Mouse (Mus musculus): Measurements from ENCODE around the gene Ahnak.
"Not testable (repeated sequence)": the region's sequence is repeated elsewhere in the genome, so short reads cannot be mapped to it uniquely, and the experiment has no call there.

Ahnak gene

DNA sequence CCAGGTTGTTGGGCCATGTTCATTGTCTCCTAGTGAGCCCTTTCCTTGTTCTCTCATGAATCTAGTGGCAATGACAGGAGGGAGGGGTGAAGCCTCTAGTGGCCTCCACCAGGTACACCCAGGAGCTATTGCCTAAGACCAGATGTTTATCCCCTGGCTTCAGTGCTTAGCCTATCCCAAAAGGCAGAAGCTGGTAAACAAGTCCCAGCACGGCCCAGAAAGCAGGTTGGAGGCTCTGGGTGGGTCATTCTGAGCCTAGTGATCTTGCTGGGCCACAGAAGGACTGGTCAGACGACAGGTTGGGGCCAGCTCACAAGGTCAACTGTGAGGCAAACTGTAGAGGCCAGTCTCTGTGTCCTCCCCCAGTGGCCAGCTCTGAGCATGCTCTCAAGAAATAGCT, 101.6 kb downstream of the Ahnak start:
- DNase-seq (ENCODE audit: extremely low spot score, low spot score): no peak

- DNase-seq (ENCODE audit: extremely low spot score, low spot score): no peak
These were observed 106.0 kb downstream of the Ahnak start for GRCm38 (mm10) chr19:9095111-9095510.

- no peak for DNase-seq (ENCODE audit: extremely low spot score, low spot score)
These were observed 108.4 kb downstream of the Ahnak start for GRCm38 (mm10) chr19:9097441-9097840.

- no peak for DNase-seq (ENCODE audit: extremely low spot score, low spot score)
These were observed 110.7 kb downstream of the Ahnak start for GRCm38 (mm10) chr19:9099751-9100150.

GRCm38 (mm10) chr19:9100297-9101061, 111.4 kb downstream of the Ahnak start:
- no peak for DNase-seq (ENCODE audit: extremely low spot score, low spot score)

GRCm38 (mm10) chr19:9101062-9101457, 112.0 kb downstream of the Ahnak start:
- no peak for DNase-seq (ENCODE audit: extremely low spot score, low spot score)

DNA sequence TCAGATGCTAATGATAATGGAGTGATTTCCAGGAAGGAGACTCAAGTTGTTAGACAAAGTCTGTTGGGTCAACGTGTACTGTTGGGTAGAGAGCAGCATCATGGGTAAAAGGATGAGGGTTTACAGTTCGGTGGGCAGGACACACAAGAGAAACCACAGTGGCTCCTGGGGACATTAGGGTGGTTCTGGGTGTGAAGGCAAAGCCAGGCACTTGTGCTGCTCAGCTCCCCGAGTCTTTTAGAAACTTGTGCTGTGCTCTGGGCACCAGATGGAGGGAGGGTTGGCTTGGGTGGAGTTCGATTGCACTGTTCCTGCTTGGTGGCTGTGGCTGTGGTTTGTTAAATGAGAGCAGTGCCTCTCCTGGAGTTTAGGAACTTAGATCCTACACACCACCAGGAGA, 114.9 kb downstream of the Ahnak start:
- no peak for DNase-seq (ENCODE audit: extremely low spot score, low spot score)

- DNase-seq (ENCODE audit: extremely low spot score, low spot score): no peak
These were observed 116.1 kb downstream of the Ahnak start for GRCm38 (mm10) chr19:9105101-9105685.

DNA sequence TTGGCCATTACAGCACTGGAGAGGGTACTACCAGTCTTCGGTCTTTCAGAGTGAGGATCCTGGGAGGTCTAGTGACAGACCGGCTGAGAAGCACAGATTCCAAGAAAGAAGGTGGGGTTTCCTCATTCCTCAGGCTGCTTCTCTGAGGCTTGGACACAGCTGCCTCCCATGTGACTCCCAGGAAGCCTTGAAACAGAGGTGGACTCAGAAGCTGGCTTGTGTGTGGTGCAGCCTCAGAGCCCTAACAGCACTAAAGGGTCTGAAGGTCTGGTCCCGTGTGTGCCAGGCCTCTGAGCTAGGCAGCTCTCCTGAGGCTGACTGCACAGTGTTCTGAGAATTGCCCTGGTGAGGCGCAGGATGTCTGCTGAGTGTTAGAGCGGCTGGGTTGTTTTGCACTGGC, 117.0 kb downstream of the Ahnak start:
- peak; percentile 24 for DNase-seq (ENCODE audit: extremely low spot score, low spot score)

- DNase-seq (ENCODE audit: extremely low spot score, low spot score): no peak
These were observed 117.8 kb downstream of the Ahnak start for GRCm38 (mm10) chr19:9106751-9107378.

DNA sequence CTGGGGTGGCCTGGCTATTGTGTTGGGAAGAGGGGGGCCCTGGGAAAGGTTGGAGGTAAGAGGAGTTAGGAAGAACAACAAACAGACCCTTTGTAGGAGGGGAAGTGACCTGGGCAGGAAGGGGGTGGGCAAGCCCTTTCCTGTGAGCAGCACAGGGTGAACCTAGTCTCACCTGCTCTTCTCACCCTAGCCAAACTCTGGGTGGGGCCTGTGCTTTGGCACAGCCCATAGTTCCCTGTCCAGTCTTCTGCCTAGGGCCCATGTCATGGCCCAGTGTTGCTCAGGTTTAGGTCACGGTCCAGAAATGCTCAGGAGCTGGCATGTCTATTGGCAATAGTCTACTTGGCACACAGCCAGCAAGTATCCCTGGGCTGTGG, 118.3 kb downstream of the Ahnak start:
- DNase-seq (ENCODE audit: extremely low spot score, low spot score): no peak

DNA sequence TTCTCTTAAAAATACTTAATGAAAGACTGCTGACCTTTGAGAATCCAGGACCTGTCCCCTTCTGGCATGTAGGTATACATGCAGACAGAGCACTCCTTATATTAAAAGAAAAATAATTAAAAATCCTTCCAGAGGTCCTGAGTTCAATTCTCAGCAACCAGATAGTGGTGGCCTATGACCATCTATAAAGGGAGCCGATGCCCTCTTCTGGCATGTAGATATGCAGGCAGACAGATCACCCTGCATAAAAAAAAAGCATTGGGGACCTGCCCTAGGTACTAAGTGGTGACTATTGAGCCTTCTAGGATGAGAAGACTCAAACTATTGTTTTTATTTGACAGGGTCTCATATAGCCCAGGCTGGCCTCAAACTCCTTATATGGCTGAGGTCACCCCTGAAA, 119.5 kb downstream of the Ahnak start:
- no peak for DNase-seq (ENCODE audit: extremely low spot score, low spot score)

DNA sequence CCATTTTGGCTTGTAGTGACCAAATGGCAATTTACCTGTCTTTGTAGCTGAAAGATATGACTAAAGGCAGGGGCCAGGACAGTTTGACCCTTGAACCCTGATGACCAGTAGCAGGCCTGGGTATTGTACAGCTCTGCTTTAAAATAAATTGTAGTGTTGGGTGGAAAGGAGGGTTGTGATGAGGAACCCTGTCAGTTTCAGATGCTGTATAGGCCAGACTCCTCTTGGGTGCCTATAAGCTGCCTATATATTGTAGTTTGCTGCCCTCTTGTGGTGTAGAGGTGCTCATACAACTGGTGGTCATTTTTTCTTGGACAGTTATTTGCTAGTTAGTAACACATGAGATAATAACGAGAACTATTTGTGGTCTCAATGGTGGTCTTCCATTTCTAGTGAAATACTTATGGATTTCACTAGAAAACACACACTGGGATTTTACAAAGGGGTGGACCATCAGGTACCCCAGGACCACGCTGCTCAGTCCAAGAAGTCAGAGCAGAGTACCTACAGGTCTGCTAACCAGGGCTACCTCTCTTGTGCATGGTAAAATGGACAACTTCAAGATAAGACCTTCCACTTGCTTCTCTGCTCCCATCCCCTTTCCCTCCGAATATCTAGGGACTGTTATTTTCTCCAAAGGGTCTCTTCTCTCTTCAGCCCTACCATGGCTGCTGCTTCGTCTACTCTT, 121.2 kb downstream of the Ahnak start:
- peak; percentile 34 for DNase-seq (ENCODE audit: extremely low spot score, low spot score)

- no peak for DNase-seq (ENCODE audit: extremely low spot score, low spot score)
These were observed 123.0 kb downstream of the Ahnak start for GRCm38 (mm10) chr19:9112043-9112442.

GRCm38 (mm10) chr19:9116268-9116667, 127.2 kb downstream of the Ahnak start:
- no peak for DNase-seq (ENCODE audit: extremely low spot score, low spot score)

DNA sequence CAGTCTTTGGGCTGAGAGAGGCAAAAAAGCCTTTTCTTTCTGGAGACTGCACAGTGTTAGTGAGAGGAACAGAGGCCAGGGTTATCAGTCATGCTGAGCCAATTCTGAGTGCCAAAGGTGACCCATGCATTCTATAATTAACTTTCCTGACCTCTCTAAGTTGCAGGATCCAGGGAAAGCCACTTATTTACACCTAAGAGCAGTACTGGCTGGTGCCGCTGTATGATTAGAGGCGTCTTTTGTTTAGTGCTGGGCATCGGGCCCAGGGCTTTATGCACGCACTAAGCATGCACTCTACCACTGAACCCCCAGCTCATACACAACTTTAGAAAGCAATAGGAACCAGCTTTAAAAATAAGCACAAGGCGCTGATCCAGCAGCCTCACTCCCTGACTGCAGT, 128.2 kb downstream of the Ahnak start:
- DNase-seq (ENCODE audit: extremely low spot score, low spot score): no peak

DNA sequence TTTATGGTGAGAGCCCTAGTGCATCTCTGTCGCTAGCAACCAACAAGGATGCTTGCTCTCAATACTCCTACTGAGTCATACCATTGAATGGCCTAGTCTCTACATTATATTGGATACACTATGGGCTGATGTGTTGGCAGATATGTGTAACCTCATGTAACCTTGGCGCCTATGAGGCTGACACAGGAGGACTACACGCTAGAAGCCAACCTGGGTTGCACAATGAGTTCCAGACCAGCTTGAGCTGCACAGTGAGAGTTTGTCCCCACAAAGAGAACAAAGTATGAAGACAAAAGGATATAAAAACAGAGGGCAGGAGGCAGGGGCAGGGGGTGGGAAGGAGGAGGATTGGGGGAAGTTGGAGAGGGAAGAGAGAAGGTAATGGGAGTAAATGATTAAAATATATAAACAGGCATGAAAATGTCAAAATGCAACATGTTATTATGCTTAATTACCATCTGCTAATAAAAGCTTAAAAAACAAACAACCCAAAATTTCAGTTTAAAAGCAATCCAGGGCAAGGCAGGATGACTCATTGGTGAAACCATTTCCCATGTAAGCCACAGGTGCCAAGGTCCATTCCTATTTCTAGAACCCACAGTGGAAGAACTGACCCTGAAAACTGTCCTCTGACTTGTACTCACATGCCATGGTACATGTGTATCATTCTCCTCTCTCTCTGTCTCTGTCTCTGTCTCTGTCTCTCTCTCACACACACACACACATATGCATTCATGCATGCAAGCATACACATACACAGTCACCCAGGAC, 130.8 kb downstream of the Ahnak start:
- DNase-seq (ENCODE audit: extremely low spot score, low spot score): no peak

DNA sequence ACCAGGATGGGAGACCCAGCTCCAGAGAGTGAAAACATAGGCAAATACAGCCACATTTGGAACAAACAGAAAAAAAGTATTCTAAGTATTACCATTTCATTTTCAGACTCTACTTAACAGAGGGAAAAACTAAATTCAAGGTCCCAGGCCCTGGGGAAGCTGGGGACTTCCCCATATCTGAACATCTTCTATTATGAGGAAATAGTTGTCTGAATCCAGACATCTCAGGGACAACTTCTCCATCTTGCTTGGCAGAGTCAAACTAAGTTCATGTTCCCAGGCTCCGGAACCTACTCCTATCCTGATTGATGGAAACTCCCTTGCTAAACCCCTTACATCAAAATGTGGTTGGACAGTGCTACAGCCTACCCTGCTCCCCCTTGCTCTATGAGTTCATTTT, 133.3 kb downstream of the Ahnak start:
- no peak for DNase-seq (ENCODE audit: extremely low spot score, low spot score)

GRCm38 (mm10) chr19:9123986-9124385, 134.9 kb downstream of the Ahnak start:
- not testable (repeated sequence) for DNase-seq (ENCODE audit: extremely low spot score, low spot score)

All from neural tube, embryonic 10.5 days (tissue).